ENCODE assay signal across 21 mouse cellular contexts in genomic region chr3:98157073-98157472, GRCm38 (mm10). TPM values are rescaled to one million over a fixed set of nuclear protein-coding genes. Genes with fewer than 3 reads are reported as not detected.
"Had no signal": no experiment of that assay in that cellular context is flagged by ENCODE, and none has a peak within 500 bp of the region (broad histone marks: within the 10 kb centered on the region; RNA-seq: fewer than 3 reads in every experiment).

No protein-coding gene starts in this region.

- H3K27ac ChIP-seq: left cerebral cortex, adult 2 months; limb, embryonic 10.5 days; lung, embryonic 15.5 days; midbrain, embryonic 10.5 days; stomach, embryonic 15.5 days had no signal

- H3K4me2 ChIP-seq: liver, embryonic 11.5 days; lung, embryonic 15.5 days; stomach, embryonic 15.5 days had no signal

- H3K9me3 ChIP-seq: limb, embryonic 10.5 days; lung, embryonic 15.5 days; midbrain, embryonic 10.5 days; stomach, embryonic 15.5 days had no signal

- H3K9ac ChIP-seq: lung, embryonic 15.5 days; stomach, embryonic 15.5 days had no signal

- H3K36me3 ChIP-seq: limb, embryonic 10.5 days; lung, embryonic 15.5 days; midbrain, embryonic 10.5 days; stomach, embryonic 15.5 days had no signal

- H3K4me3 ChIP-seq: left cerebral cortex, adult 2 months; limb, embryonic 10.5 days; lung, embryonic 15.5 days; midbrain, embryonic 10.5 days; stomach, embryonic 15.5 days had no signal

- H3K4me1 ChIP-seq: lung, embryonic 15.5 days; stomach, embryonic 15.5 days had no signal

- H3K27me3 ChIP-seq: lung, embryonic 15.5 days; stomach, embryonic 15.5 days had no signal

- ATAC-seq: midbrain, embryonic 16.5 days had no signal

- DNase-seq: kidney, adult 18-20 months; kidney, postnatal 10 days; kidney, postnatal 4 days; lung, postnatal 14 days; right cerebral cortex, postnatal 4 days; spleen, adult 18-20 months; thymus, adult 2 months; thymus, postnatal 25 days had no signal

RNA-seq across cellular contexts. Expression of gene Adam30, which starts 3.4 kb away (rescaled TPM):
- total RNA-seq: layer of hippocampus, postnatal 14 days; left cerebral cortex, adult 2 months; left cerebral cortex, postnatal 14 days had no signal
- polyA plus RNA-seq: kidney, embryonic 14.5 days; limb, embryonic 10.5 days; liver, embryonic 11.5 days; liver, embryonic 16.5 days; lung, embryonic 15.5 days; midbrain, embryonic 10.5 days; midbrain, embryonic 16.5 days; neural tube, embryonic 14.5 days; stomach, embryonic 15.5 days; thymus, adult 2 months; urinary bladder, adult 2 months had no signal
